Mouse (Mus musculus) cerebellum, adult 2 months (tissue): Measurements from ENCODE around the gene Cbx1. TPM values are rescaled to one million over a fixed set of nuclear protein-coding genes. Genes with fewer than 3 reads are reported as not detected.

Source experiments
- DNase-seq, 2 experiments: peaks; one replicate each; pipeline ENCODE4 v3.0.0; 2021
- H3K27ac ChIP-seq: fragments of 200-500 bp; 2 replicates; pipeline ENCODE4 v1.5.1; 2012; ENCODE audit warnings: low read length, control low read depth, inconsistent platforms; ENCODE audit not compliant: insufficient read depth
- H3K27me3 ChIP-seq: fragments of 200-500 bp; 2 replicates; pipeline ENCODE4 v1.6.1; 2012; ENCODE audit warnings: inconsistent platforms, mild to moderate bottlenecking, low read length, moderate library complexity; ENCODE audit not compliant: control insufficient read depth, insufficient read depth
- H3K4me1 ChIP-seq: fragments of 200-500 bp; 2 replicates; pipeline ENCODE4 v1.6.1; 2011; ENCODE audit warnings: low read length; ENCODE audit not compliant: control insufficient read depth, insufficient read depth
- H3K4me3 ChIP-seq: fragments of 200-500 bp; replicated peaks from 2 replicates; pipeline ENCODE3; 2011; ENCODE audit warnings: mild to moderate bottlenecking, low read depth, low read length, control low read depth; ENCODE audit not compliant: insufficient read depth
- CTCF ChIP-seq: fragments of 200-500 bp; IDR thresholded peaks from 2 replicates; pipeline ENCODE4 v1.5.1; 2011; ENCODE audit warnings: low read depth, mild to moderate bottlenecking, control low read depth, low read length, moderate library complexity, borderline replicate concordance; ENCODE audit not compliant: insufficient read depth
- POLR2A ChIP-seq: fragments of 200-500 bp; IDR thresholded peaks from 2 replicates; pipeline ENCODE4 v1.6.1; 2011; ENCODE audit warnings: low read length, control low read depth, borderline replicate concordance; ENCODE audit not compliant: insufficient read depth
- WGBS: fragments of 180-500 bp; shearing (Covaris S2); methylation state at CpG from one replicate; pipeline ENCODE4 v1.1.7; 2018; 5-methylcytosine and 5-hydroxymethylcytosine counted together
- polyA plus RNA-seq: library from polyadenylated mRNA; depleted of rRNA; stranded (reverse); fragments of >200 nt; gene quantifications from 2 replicates; pipeline ENCODE4 v1.2.3, GENCODE M21; 2012; rRNA removed

Cbx1 gene
- polyA plus RNA-seq, 1 experiment = 40.7 TPM

DNA sequence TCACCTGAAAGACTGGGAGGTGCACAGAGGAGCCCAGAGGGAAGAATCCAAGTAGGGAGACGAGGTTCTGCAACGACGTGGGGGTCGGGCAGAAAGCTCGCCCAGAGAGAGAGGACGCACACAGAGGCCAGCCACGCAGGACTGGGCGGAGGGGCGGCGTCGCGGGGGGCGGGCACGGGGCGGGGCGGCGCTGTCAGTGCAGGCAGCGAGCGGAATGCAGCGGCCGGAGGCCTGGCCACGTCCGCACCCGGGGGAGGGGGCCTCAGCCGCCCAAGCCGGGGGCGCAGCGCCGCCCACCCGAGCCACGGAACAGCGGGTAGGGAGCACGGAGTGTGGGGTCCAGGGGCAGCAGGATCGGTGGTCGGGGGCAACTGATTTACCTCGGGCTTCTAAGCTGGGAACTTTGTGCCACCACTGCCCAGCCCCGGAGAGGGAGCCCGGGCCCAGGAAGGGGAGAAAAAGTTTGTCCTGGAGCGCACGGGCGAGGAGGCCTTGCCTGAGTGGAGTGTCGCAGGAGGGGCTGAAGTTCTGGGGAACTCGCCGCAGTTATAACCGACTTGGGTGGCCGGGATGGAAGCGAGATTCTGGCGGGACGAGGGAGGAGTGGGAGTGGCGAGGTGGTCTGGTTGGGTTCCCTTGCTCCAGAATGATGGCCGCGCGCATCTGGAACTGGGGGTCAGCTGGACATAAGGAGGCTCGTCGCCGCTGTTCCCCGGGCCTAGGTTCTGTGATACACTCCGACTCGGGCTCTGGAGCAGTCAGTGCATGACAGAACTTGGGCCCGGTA lies 60.9 kb downstream of the Cbx1 start, which contains the start of gene Copz2:
TSS of gene Copz2 (plus strand) at position 190 of the 787 bp plus-strand sequence.
- TF ChIP-seq CTCF = no peak
- TF ChIP-seq POLR2A = no peak
- Histone ChIP-seq H3K27me3 (no peaks in the 10 kb centered on the region; the same call in 1 of the 2 replicates), H3K27ac (no peak within 1 kb of the TSS), H3K4me1 (no peaks in the 10 kb centered on the region), H3K4me3 (no peak within 1 kb of the TSS)
- WGBS = 3% methylated on average over 57 of the region's 60 CpGs
- DNase-seq = no peak

GRCm38 (mm10) chr11:96857446-96857845 lies 68.5 kb downstream of the Cbx1 start:
- H3K27me3 ChIP-seq = no peaks in the 10 kb centered on the region
- TF ChIP-seq POLR2A = no peak
- TF ChIP-seq CTCF = no peak
- 83% methylated on average over 5 of the region's 5 CpGs for WGBS
- no peak overlapping the region for H3K27ac ChIP-seq
- no peak overlapping the region for H3K4me3 ChIP-seq
- peaks cover 8% of the 10 kb centered on the region; the same call in 1 of the 2 replicates for H3K4me1 ChIP-seq
- DNase-seq = no peak

Other genes starting within 250 kb of the Cbx1 start
- 38.5 and 38.9 TPM in 2 replicates for gene Snx11, start 11.6 kb upstream of the Cbx1 start, polyA plus RNA-seq
- gene Nfe2l1, start 40.8 kb downstream of the Cbx1 start, polyA plus RNA-seq = 183 and 215 TPM in 2 replicates
- 9.5 and 10.9 TPM in 2 replicates for gene Copz2, start 60.7 kb downstream of the Cbx1 start, polyA plus RNA-seq
- gene Cdk5rap3, start 127.4 kb downstream of the Cbx1 start, polyA plus RNA-seq = 40.7 and 41.2 TPM in 2 replicates
- gene Prr15l, start 139.0 kb downstream of the Cbx1 start, polyA plus RNA-seq = not detected in 2 replicates
- gene Pnpo, start 154.9 kb downstream of the Cbx1 start, polyA plus RNA-seq = 55.4 and 59.5 TPM in 2 replicates
- gene Sp2, start 193.8 kb downstream of the Cbx1 start, polyA plus RNA-seq = 15.4 and 18.4 TPM in 2 replicates
- 1.4 and 2.1 TPM in 2 replicates for gene Sp6, start 224.3 kb downstream of the Cbx1 start, polyA plus RNA-seq
- 12.2 and 13.9 TPM in 2 replicates for gene Scrn2, start 240.8 kb downstream of the Cbx1 start, polyA plus RNA-seq